Mouse (Mus musculus): ENCODE results near the gene Pdrg1. TPM values are rescaled to one million over a fixed set of nuclear protein-coding genes. Genes with fewer than 3 reads are reported as not detected.

Gene Pdrg1
- 48.6 to 58.9 TPM (median 58.5 TPM) in 4 replicates for total RNA-seq (2023)

DNA sequence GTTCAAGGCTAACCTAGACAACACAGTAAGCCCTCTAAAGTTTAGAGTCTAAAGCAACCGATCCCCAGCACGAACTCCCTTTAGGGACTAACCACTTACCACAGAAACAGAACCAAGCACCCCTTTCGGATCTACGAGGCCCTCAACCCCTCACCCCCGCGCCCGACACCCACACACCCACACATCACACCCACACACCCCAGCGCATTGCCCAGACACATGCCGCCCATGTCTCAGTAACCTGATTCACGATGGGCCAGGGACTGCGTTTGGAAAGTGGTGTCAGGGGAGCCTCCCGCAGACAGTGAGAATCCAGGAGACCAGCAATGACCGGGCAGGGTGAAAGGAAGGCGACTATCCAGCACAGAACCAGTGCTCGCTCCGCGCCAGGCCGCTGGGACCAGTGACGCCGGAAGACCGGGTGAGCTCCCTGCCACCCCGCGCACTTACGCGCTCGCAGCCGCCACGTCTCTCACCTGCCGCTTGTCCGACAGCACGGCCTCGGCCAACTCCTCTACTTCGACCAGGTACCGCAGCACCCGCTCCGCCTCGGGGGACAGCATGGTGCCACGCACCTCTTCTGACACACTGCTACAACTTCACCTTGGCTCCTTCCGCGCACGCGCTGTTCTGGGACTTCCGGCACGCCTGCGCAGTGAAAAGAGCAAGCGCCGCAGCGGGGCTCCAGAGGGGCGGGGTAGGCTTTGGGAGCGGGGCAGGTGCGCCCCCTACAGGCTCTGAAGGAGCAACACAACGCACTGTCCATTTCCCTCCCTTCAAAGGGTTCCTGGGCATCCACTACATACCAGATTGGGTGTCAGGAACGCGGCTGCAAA lies at the start of gene Pdrg1:
Gene Pdrg1, minus strand, starts transcription at position 670 of the 836 bp plus-strand sequence.

GRCm38 (mm10) chr2:153031126-153032082 lies 16.2 kb upstream of the Pdrg1 start, which contains the start of gene Xkr7:
Gene Xkr7, plus strand, starts transcription at chr2:153031852.

GRCm38 (mm10) chr2:152962091-152962793 lies 53.0 kb downstream of the Pdrg1 start, which contains the start of gene Ttll9:
Gene Ttll9, plus strand, starts transcription at chr2:152962485.

Other genes with a start within 250 kb of the Pdrg1 start
- 4.7 to 13.7 TPM (median 7.7 TPM) in 4 replicates for gene Bcl2l1, start 183.7 kb downstream of the Pdrg1 start, total RNA-seq (2023)
- gene Tpx2, start 167.5 kb downstream of the Pdrg1 start, total RNA-seq (2023) = 1.6 to 3.0 TPM (median 2.0 TPM) in 4 replicates
- gene Mylk2, start 104.1 kb downstream of the Pdrg1 start, total RNA-seq (2023) = not detected in 4 replicates
- not detected in 4 replicates for gene Foxs1, start 82.2 kb downstream of the Pdrg1 start, total RNA-seq (2023)
- gene Dusp15, start 63.7 kb downstream of the Pdrg1 start, total RNA-seq (2023) = not detected in 4 replicates
- not detected in 4 replicates for gene Ttll9, start 52.9 kb downstream of the Pdrg1 start, total RNA-seq (2023)
- gene Xkr7, start 16.4 kb upstream of the Pdrg1 start, total RNA-seq (2023) = not detected in 4 replicates
- gene Ccm2l, start 50.5 kb upstream of the Pdrg1 start, total RNA-seq (2023) = not detected in 4 replicates
- gene Hck, start 93.0 kb upstream of the Pdrg1 start, total RNA-seq (2023) = 123 to 143 TPM (median 132 TPM) in 4 replicates
- 75.6 to 97.6 TPM (median 84.2 TPM) in 4 replicates for gene Tm9sf4, start 145.9 kb upstream of the Pdrg1 start, total RNA-seq (2023)
- gene Tspyl3, start 210.0 kb upstream of the Pdrg1 start, total RNA-seq (2023) = 13.4 to 16.4 TPM (median 15.2 TPM) in 4 replicates
- gene Plagl2, start 226.0 kb upstream of the Pdrg1 start, total RNA-seq (2023) = 22.9 to 27.3 TPM (median 23.7 TPM) in 4 replicates
- gene Pofut1, start 226.1 kb upstream of the Pdrg1 start, total RNA-seq (2023) = 30.1 to 32.5 TPM (median 32.0 TPM) in 4 replicates

Data from B cell, adult 62 days (primary cell).